Mouse (Mus musculus) kidney, postnatal 25 days (tissue): ENCODE measurements around the gene Wdr35.
A peak's percentile ranks its signal among the peaks of the same experiment; 100 is the strongest.

ENCODE experiments used
- DNase-seq, 2 experiments: peaks; one replicate each; pipeline ENCODE4 v3.0.0; 2021; ENCODE audit warnings: mixed read lengths in 2 of 2

Gene Wdr35

GRCm38 (mm10) chr12:8973820-8974465, at the start of gene Wdr35:
Gene Wdr35 (plus strand): TSS chr12:8973892.
- peak; percentile 90 to 94 for DNase-seq

- no peak for DNase-seq
Observed at GRCm38 (mm10) chr12:8927652-8928051, 46.0 kb upstream of the Wdr35 start.

- no peak for DNase-seq
Observed at GRCm38 (mm10) chr12:8928766-8929165, 44.9 kb upstream of the Wdr35 start.

- DNase-seq = no peak
Observed at GRCm38 (mm10) chr12:8931083-8931482, 42.6 kb upstream of the Wdr35 start.

GRCm38 (mm10) chr12:8935349-8935748, 38.3 kb upstream of the Wdr35 start:
- peak; percentile 87 to 91 for DNase-seq

- peak in 1 of 2 experiments; percentile 42 for DNase-seq
Observed at GRCm38 (mm10) chr12:8936210-8936609, 37.5 kb upstream of the Wdr35 start.

GRCm38 (mm10) chr12:8939490-8939889, 34.2 kb upstream of the Wdr35 start:
- DNase-seq = no peak

- no peak for DNase-seq
Observed at GRCm38 (mm10) chr12:8940011-8941005, 33.4 kb upstream of the Wdr35 start.

GRCm38 (mm10) chr12:8941131-8941615, 32.5 kb upstream of the Wdr35 start:
- DNase-seq = no peak

GRCm38 (mm10) chr12:8941699-8942392, 31.8 kb upstream of the Wdr35 start:
- no peak for DNase-seq

GRCm38 (mm10) chr12:8947163-8947562, 26.5 kb upstream of the Wdr35 start:
- no peak for DNase-seq

GRCm38 (mm10) chr12:8947714-8948464, 25.8 kb upstream of the Wdr35 start, which contains the start of gene Matn3:
Gene Matn3 (plus strand): TSS chr12:8947929.
- DNase-seq = peak; percentile 88 to 89

- no peak for DNase-seq
Observed at GRCm38 (mm10) chr12:8953136-8953535, 20.6 kb upstream of the Wdr35 start.

- DNase-seq = no peak
Observed at GRCm38 (mm10) chr12:8954161-8954561, 19.5 kb upstream of the Wdr35 start.

GRCm38 (mm10) chr12:8961607-8962316, 11.9 kb upstream of the Wdr35 start:
- DNase-seq = peak; percentile 16 to 35

- DNase-seq = peak; percentile 54 to 81
Observed at GRCm38 (mm10) chr12:8969828-8970227, 3.9 kb upstream of the Wdr35 start.

GRCm38 (mm10) chr12:8975076-8975475, 1.4 kb downstream of the Wdr35 start:
- no peak for DNase-seq

- no peak for DNase-seq
Observed at GRCm38 (mm10) chr12:8993231-8993630, 19.5 kb downstream of the Wdr35 start.

- no peak for DNase-seq
Observed at GRCm38 (mm10) chr12:8998318-8998717, 24.6 kb downstream of the Wdr35 start.

- peak; percentile 67 to 70 for DNase-seq
Observed at GRCm38 (mm10) chr12:9002038-9002648, 28.5 kb downstream of the Wdr35 start.

- no peak for DNase-seq
Observed at GRCm38 (mm10) chr12:9007146-9007545, 33.5 kb downstream of the Wdr35 start.
